Mouse (Mus musculus): ENCODE results near the gene Ezh2. TPM values are rescaled to one million over a fixed set of nuclear protein-coding genes. Genes with fewer than 3 reads are reported as not detected.
"Not testable (repeated sequence)": the region's sequence is repeated elsewhere in the genome, so short reads cannot be mapped to it uniquely, and the experiment has no call there.

The Ezh2 gene
- polyA plus RNA-seq, 1 experiment from 2014 or later: 162 TPM

GRCm38 (mm10) chr6:47594141-47594835, 853 bp downstream of the Ezh2 start:
- H3K4me3 ChIP-seq: peak overlapping the region; percentile 80
- peak; percentile 67 for ATAC-seq (ENCODE audit: insufficient number of reproducible peaks, insufficient read depth, low FRiP score, low TSS enrichment)
- H3K4me1 ChIP-seq: peaks cover 5% of the 10 kb centered on the region; the same call in 1 of the 2 replicates
- no peaks in the 10 kb centered on the region for H3K36me3 ChIP-seq
- under 1% methylated on average over 60 of the region's 74 CpGs for WGBS
- H3K4me2 ChIP-seq (replicated peaks): peak overlapping the region; percentile 72
- peak overlapping the region; percentile 99 for H3K27ac ChIP-seq
- no peaks in the 10 kb centered on the region for H3K9me3 ChIP-seq
- H3K27me3 ChIP-seq: no peaks in the 10 kb centered on the region
- peak overlapping the region; percentile 96 for H3K9ac ChIP-seq

- Histone ChIP-seq H3K4me2 (replicated peaks) (peak overlapping the region; percentile 72), H3K4me1 (peaks cover 12% of the 10 kb centered on the region; the same call in 1 of the 2 replicates), H3K27me3 (no peaks in the 10 kb centered on the region), H3K9ac (peak overlapping the region; percentile 96), H3K36me3 (no peaks in the 10 kb centered on the region), H3K27ac (no peak overlapping the region), H3K4me3 (peak overlapping the region; percentile 80), H3K9me3 (no peaks in the 10 kb centered on the region)
- whole genome bisulfite sequencing: 14% methylated on average over 9 of the region's 9 CpGs
- ATAC-seq (ENCODE audit: insufficient number of reproducible peaks, insufficient read depth, low FRiP score, low TSS enrichment): no peak
These were observed 1.6 kb downstream of the Ezh2 start for GRCm38 (mm10) chr6:47593590-47593989.

- H3K9me3 ChIP-seq; H3K4me3 ChIP-seq; H3K4me2 ChIP-seq (replicated peaks); H3K27ac ChIP-seq; ATAC-seq (ENCODE audit: insufficient number of reproducible peaks, insufficient read depth, low FRiP score, low TSS enrichment); H3K9ac ChIP-seq; H3K36me3 ChIP-seq; H3K27me3 ChIP-seq: not testable (repeated sequence)
- 94% methylated on average over 2 of the region's 2 CpGs for WGBS
- peaks cover 12% of the 10 kb centered on the region; the same call in 1 of the 2 replicates for H3K4me1 ChIP-seq
These were observed 7.8 kb downstream of the Ezh2 start for GRCm38 (mm10) chr6:47587332-47587731.

- WGBS: 93% methylated on average over 2 of the region's 2 CpGs
- no peak for ATAC-seq (ENCODE audit: insufficient number of reproducible peaks, insufficient read depth, low FRiP score, low TSS enrichment)
These were observed 22.3 kb downstream of the Ezh2 start for GRCm38 (mm10) chr6:47572887-47573286.

GRCm38 (mm10) chr6:47565326-47566035, 29.7 kb downstream of the Ezh2 start:
- Histone ChIP-seq H3K9ac (no peak overlapping the region), H3K36me3 (peaks cover 64% of the 10 kb centered on the region), H3K27ac (no peak overlapping the region), H3K9me3 (no peaks in the 10 kb centered on the region), H3K27me3 (no peaks in the 10 kb centered on the region), H3K4me2 (replicated peaks) (no peak overlapping the region), H3K4me1 (no peaks in the 10 kb centered on the region), H3K4me3 (no peak overlapping the region)
- WGBS: 84% methylated on average over 1 of the region's 1 CpGs
- ATAC-seq (ENCODE audit: insufficient number of reproducible peaks, insufficient read depth, low FRiP score, low TSS enrichment): no peak

More at GRCm38 (mm10) chr6:47572887-47573286, 22.3 kb downstream of the Ezh2 start:
- no peak overlapping the region for H3K27ac ChIP-seq
- no peak overlapping the region for H3K4me3 ChIP-seq
- no peak overlapping the region for H3K4me2 ChIP-seq (replicated peaks)
- H3K9me3 ChIP-seq: no peaks in the 10 kb centered on the region
- no peak overlapping the region for H3K9ac ChIP-seq
- no peaks in the 10 kb centered on the region for H3K27me3 ChIP-seq
- H3K4me1 ChIP-seq: no peaks in the 10 kb centered on the region
- H3K36me3 ChIP-seq: peaks cover 42% of the 10 kb centered on the region

GRCm38 (mm10) chr6:47561426-47561825, 33.7 kb downstream of the Ezh2 start:
- 92% methylated on average over 5 of the region's 5 CpGs for WGBS
- no peak overlapping the region for H3K4me3 ChIP-seq
- H3K4me2 ChIP-seq (replicated peaks): no peak overlapping the region
- no peak overlapping the region for H3K9ac ChIP-seq
- H3K36me3 ChIP-seq: peaks cover 50% of the 10 kb centered on the region
- H3K27ac ChIP-seq: no peak overlapping the region
- ATAC-seq (ENCODE audit: insufficient number of reproducible peaks, insufficient read depth, low FRiP score, low TSS enrichment): no peak
- H3K4me1 ChIP-seq: no peaks in the 10 kb centered on the region
- H3K9me3 ChIP-seq: no peaks in the 10 kb centered on the region
- H3K27me3 ChIP-seq: no peaks in the 10 kb centered on the region

GRCm38 (mm10) chr6:47560846-47561245, 34.3 kb downstream of the Ezh2 start:
- Histone ChIP-seq H3K27ac (no peak overlapping the region), H3K4me1 (no peaks in the 10 kb centered on the region), H3K4me2 (replicated peaks) (no peak overlapping the region), H3K9me3 (no peaks in the 10 kb centered on the region), H3K36me3 (peaks cover 51% of the 10 kb centered on the region), H3K9ac (no peak overlapping the region), H3K27me3 (no peaks in the 10 kb centered on the region), H3K4me3 (no peak overlapping the region)
- WGBS: 94% methylated on average over 2 of the region's 2 CpGs
- no peak for ATAC-seq (ENCODE audit: insufficient number of reproducible peaks, insufficient read depth, low FRiP score, low TSS enrichment)

- Histone ChIP-seq H3K27ac (no peak overlapping the region), H3K9me3 (no peaks in the 10 kb centered on the region), H3K9ac (no peak overlapping the region), H3K27me3 (no peaks in the 10 kb centered on the region), H3K4me3 (no peak overlapping the region), H3K4me2 (replicated peaks) (no peak overlapping the region), H3K4me1 (no peaks in the 10 kb centered on the region), H3K36me3 (peaks cover 51% of the 10 kb centered on the region)
- no peak for ATAC-seq (ENCODE audit: insufficient number of reproducible peaks, insufficient read depth, low FRiP score, low TSS enrichment)
These were observed 34.7 kb downstream of the Ezh2 start for GRCm38 (mm10) chr6:47560407-47560806.

GRCm38 (mm10) chr6:47559287-47559686, 35.9 kb downstream of the Ezh2 start:
- H3K4me3 ChIP-seq: no peak overlapping the region
- H3K9me3 ChIP-seq: no peaks in the 10 kb centered on the region
- 92% methylated on average over 2 of the region's 2 CpGs for WGBS
- no peak overlapping the region for H3K9ac ChIP-seq
- H3K27ac ChIP-seq: no peak overlapping the region
- no peak for ATAC-seq (ENCODE audit: insufficient number of reproducible peaks, insufficient read depth, low FRiP score, low TSS enrichment)
- H3K4me2 ChIP-seq (replicated peaks): no peak overlapping the region
- no peaks in the 10 kb centered on the region for H3K27me3 ChIP-seq
- H3K36me3 ChIP-seq: peaks cover 57% of the 10 kb centered on the region
- H3K4me1 ChIP-seq: no peaks in the 10 kb centered on the region

GRCm38 (mm10) chr6:47552280-47552679, 42.9 kb downstream of the Ezh2 start:
- no peak overlapping the region for H3K4me3 ChIP-seq
- H3K36me3 ChIP-seq: peaks cover 67% of the 10 kb centered on the region
- H3K4me1 ChIP-seq: no peaks in the 10 kb centered on the region
- no peak overlapping the region for H3K9ac ChIP-seq
- no peaks in the 10 kb centered on the region for H3K27me3 ChIP-seq
- 91% methylated on average over 4 of the region's 4 CpGs for WGBS
- no peak overlapping the region for H3K27ac ChIP-seq
- H3K4me2 ChIP-seq (replicated peaks): no peak overlapping the region
- ATAC-seq (ENCODE audit: insufficient number of reproducible peaks, insufficient read depth, low FRiP score, low TSS enrichment): no peak
- H3K9me3 ChIP-seq: no peaks in the 10 kb centered on the region

GRCm38 (mm10) chr6:47535333-47535732, 59.8 kb downstream of the Ezh2 start:
- no peaks in the 10 kb centered on the region for H3K9me3 ChIP-seq
- H3K4me3 ChIP-seq: no peak overlapping the region
- H3K36me3 ChIP-seq: peaks cover 66% of the 10 kb centered on the region
- no peak for ATAC-seq (ENCODE audit: insufficient number of reproducible peaks, insufficient read depth, low FRiP score, low TSS enrichment)
- 86% methylated on average over 5 of the region's 5 CpGs for WGBS
- no peak overlapping the region for H3K27ac ChIP-seq
- no peak overlapping the region for H3K9ac ChIP-seq
- H3K27me3 ChIP-seq: no peaks in the 10 kb centered on the region
- no peaks in the 10 kb centered on the region for H3K4me1 ChIP-seq
- no peak overlapping the region for H3K4me2 ChIP-seq (replicated peaks)

GRCm38 (mm10) chr6:47532547-47532946, 62.6 kb downstream of the Ezh2 start:
- 76% methylated on average over 1 of the region's 1 CpGs for WGBS
- H3K27me3 ChIP-seq: no peaks in the 10 kb centered on the region
- H3K27ac ChIP-seq: no peak overlapping the region
- H3K36me3 ChIP-seq: peaks cover 85% of the 10 kb centered on the region
- no peaks in the 10 kb centered on the region for H3K4me1 ChIP-seq
- ATAC-seq (ENCODE audit: insufficient number of reproducible peaks, insufficient read depth, low FRiP score, low TSS enrichment): no peak
- no peak overlapping the region for H3K4me2 ChIP-seq (replicated peaks)
- no peak overlapping the region for H3K9ac ChIP-seq
- no peaks in the 10 kb centered on the region for H3K9me3 ChIP-seq
- H3K4me3 ChIP-seq: no peak overlapping the region

Data from embryonic facial prominence, embryonic 12.5 days (tissue).